Mouse (Mus musculus) CD4-positive, CD25-positive, alpha-beta regulatory T cell, adult 9 weeks (primary cell): ENCODE measurements around the gene Pde6d. TPM values are rescaled to one million over a fixed set of nuclear protein-coding genes. Genes with fewer than 3 reads are reported as not detected.

Experiments used
- polyA plus RNA-seq: library from polyadenylated mRNA; unstranded; fragments of 100-300 nt; shearing (Covaris generic); gene quantifications from one replicate; pipeline ENCODE4 v1.2.1, GENCODE M21; 2017

Gene Pde6d
- 30.5 TPM for polyA plus RNA-seq

GRCm38 (mm10) chr1:86582451-86583096 is at the start of gene Pde6d, which contains the start of gene Cops7b:
Pde6d (minus strand) TSS chr1:86582629.
Cops7b (plus strand) TSS chr1:86582904.

GRCm38 (mm10) chr1:86526116-86526788 is 56.2 kb downstream of the Pde6d start, which contains the start of gene Ptma:
Ptma (plus strand) TSS chr1:86526726.

Other genes starting within 250 kb of the Pde6d start
- 462 TPM for gene Ncl, start 223.2 kb downstream of the Pde6d start, polyA plus RNA-seq
- gene Nmur1, start 156.4 kb downstream of the Pde6d start, polyA plus RNA-seq: 0.45 TPM
- not detected for gene Tex44, start 156.3 kb downstream of the Pde6d start, polyA plus RNA-seq
- 1,891 TPM for gene Ptma, start 55.9 kb downstream of the Pde6d start, polyA plus RNA-seq
- gene Cops7b, start 275 bp upstream of the Pde6d start, polyA plus RNA-seq: 32.1 TPM
- not detected for gene Nppc, start 87.9 kb upstream of the Pde6d start, polyA plus RNA-seq
- 45.6 TPM for gene Dis3l2, start 121.2 kb upstream of the Pde6d start, polyA plus RNA-seq